Mouse (Mus musculus): ENCODE measurements around the gene Smdt1. TPM values are rescaled to one million over a fixed set of nuclear protein-coding genes. Genes with fewer than 3 reads are reported as not detected.

Gene Smdt1
- polyA plus RNA-seq, 1 experiment from 2014 or later: 233 TPM

DNA sequence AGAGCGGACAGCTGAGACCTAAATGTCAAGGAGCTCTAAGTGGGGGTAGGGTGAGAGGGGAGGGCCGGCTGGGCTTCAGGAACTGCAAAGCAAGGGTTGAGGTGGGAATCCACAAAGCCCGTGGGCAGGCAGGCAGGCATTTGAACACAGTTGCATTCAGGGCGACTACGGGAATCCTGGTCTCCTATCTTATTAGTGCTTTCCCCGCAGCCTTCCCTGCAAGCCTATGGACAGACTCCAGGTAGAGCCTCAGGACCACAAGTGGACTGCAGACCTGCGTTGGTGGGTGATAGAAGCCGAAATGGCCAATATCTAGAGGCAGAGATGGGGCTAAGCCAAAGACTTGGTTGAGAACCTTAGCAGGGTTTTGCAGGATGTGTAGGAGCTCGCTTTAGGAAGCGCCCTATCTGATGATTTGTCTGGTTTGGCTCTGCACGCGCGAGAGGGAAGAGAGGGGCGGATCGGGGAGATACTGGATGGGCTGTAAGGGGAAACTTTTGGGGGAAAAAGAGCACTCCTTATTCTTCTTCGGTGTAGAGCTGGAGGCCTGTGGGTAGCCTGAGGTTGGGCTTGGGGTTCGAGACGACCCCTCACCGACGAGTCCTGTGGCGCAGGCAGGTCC, 1.8 kb downstream of the Smdt1 start:
- Histone ChIP-seq H3K9ac (ENCODE audit: low read depth, low read length) (peak overlapping the region; percentile 96), H3K4me2 (peak overlapping the region; percentile 97), H3K9me3 (ENCODE audit: control insufficient read depth, low read length) (no peaks in the 10 kb centered on the region), H3K27ac (ENCODE audit: low read depth, low read length) (peak overlapping the region; percentile 99), H3K4me3 (ENCODE audit: low read depth, low read length) (peak overlapping the region; percentile 72), H3K4me1 (replicated peaks; ENCODE audit: control insufficient read depth, insufficient read depth, low read length) (peaks cover 76% of the 10 kb centered on the region), H3K27me3 (replicated peaks; ENCODE audit: control insufficient read depth, insufficient read depth, low read length) (no peaks in the 10 kb centered on the region), H3K36me3 (ENCODE audit: control insufficient read depth, insufficient read depth, low read length) (peaks cover 8% of the 10 kb centered on the region; the same call in 1 of the 2 replicates)
- DNase-seq (ENCODE audit: low spot score) (no peak), ATAC-seq (replicated peaks; ENCODE audit: low FRiP score) (no peak)
- WGBS: 20% methylated on average over 21 of the region's 21 CpGs

DNA sequence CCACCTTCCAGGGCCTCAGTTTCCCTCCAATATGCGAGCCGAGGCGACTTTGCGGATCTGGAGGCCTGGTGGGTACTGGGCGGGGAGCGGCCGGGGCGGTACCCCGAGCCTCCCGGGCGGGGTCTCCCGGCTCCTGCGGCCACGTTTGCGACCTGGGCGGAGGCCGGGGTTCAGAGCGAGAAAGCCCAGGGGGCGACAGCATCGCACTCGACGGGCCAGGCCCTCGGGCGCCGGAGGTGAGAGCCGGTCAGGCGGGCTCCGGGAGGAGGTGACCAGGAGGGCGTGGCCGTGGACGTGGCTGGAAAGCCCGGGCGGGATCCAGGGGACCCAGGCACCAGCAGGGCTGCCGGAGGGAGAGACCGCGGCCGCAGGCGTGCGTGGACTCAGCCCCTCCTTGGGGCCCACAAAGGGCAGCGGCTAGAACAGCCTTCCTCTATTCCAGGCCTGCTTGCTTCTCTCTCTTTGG, 2.3 kb downstream of the Smdt1 start:
- peak overlapping the region; percentile 96 for H3K9ac ChIP-seq (ENCODE audit: low read depth, low read length)
- peaks cover 8% of the 10 kb centered on the region; the same call in 1 of the 2 replicates for H3K36me3 ChIP-seq (ENCODE audit: control insufficient read depth, insufficient read depth, low read length)
- DNase-seq (ENCODE audit: low spot score) (peak; percentile 78), ATAC-seq (replicated peaks; ENCODE audit: low FRiP score) (peak; percentile 35)
- 2% methylated on average over 39 of the region's 40 CpGs for WGBS
- H3K4me1 ChIP-seq (replicated peaks; ENCODE audit: control insufficient read depth, insufficient read depth, low read length): peaks cover 76% of the 10 kb centered on the region
- peak overlapping the region; percentile 97 for H3K4me2 ChIP-seq
- H3K9me3 ChIP-seq (ENCODE audit: control insufficient read depth, low read length): no peaks in the 10 kb centered on the region
- H3K27ac ChIP-seq (ENCODE audit: low read depth, low read length): peak overlapping the region; percentile 99
- H3K4me3 ChIP-seq (ENCODE audit: low read depth, low read length): peak overlapping the region; percentile 72
- H3K27me3 ChIP-seq (replicated peaks; ENCODE audit: control insufficient read depth, insufficient read depth, low read length): no peaks in the 10 kb centered on the region

DNA sequence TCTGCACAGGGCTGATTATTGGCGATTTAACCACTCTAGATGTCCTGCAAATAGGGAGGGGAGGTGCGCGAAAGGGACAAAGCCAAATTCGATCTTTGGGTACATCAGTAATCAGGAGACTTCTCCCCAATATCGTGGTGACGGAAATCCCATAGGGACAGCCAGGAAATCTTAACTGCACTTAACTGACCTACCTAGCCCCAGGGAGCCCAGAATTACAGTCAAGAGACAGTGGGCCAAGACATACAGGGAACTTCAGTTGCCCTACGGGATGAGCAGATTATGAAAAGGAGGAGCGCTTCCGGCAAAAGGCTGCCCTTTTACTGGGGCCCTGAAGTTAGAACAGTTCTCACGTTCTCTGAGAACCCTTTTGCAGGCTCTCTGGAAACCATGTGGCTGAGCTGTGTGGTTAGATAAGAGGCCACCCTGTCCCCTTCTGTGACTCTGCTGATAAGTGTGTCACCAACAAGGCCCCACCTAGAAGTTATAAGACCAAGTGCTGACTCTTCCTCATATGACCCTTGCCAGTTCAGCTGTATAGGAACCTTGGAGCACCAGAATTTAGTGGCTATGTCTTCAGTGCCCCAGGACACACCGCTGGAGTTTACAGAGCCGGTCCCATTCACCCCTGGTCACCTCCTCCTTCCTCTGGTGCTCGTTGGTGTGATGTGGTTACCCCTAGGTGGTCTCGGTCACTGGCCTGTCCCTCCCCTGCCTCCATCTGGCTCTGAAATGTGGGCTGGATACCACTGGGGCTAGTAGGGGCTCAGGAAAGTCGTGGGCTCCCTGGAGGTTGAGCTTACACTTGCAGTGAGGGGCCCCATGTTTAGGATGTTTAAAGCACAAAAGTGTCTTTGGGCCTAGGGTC, 3.1 kb downstream of the Smdt1 start:
- peak; percentile 71 for ATAC-seq (replicated peaks; ENCODE audit: low FRiP score)
- Histone ChIP-seq H3K9me3 (ENCODE audit: control insufficient read depth, low read length) (no peaks in the 10 kb centered on the region), H3K9ac (ENCODE audit: low read depth, low read length) (peak overlapping the region; percentile 96), H3K27me3 (replicated peaks; ENCODE audit: control insufficient read depth, insufficient read depth, low read length) (no peaks in the 10 kb centered on the region), H3K4me1 (replicated peaks; ENCODE audit: control insufficient read depth, insufficient read depth, low read length) (peaks cover 77% of the 10 kb centered on the region), H3K4me3 (ENCODE audit: low read depth, low read length) (peak overlapping the region; percentile 72), H3K27ac (ENCODE audit: low read depth, low read length) (peak overlapping the region; percentile 99), H3K36me3 (ENCODE audit: control insufficient read depth, insufficient read depth, low read length) (peaks cover 8% of the 10 kb centered on the region; the same call in 1 of the 2 replicates), H3K4me2 (peak overlapping the region; percentile 97)
- peak; percentile 68 for DNase-seq (ENCODE audit: low spot score)
- WGBS: 22% methylated on average over 15 of the region's 15 CpGs

DNA sequence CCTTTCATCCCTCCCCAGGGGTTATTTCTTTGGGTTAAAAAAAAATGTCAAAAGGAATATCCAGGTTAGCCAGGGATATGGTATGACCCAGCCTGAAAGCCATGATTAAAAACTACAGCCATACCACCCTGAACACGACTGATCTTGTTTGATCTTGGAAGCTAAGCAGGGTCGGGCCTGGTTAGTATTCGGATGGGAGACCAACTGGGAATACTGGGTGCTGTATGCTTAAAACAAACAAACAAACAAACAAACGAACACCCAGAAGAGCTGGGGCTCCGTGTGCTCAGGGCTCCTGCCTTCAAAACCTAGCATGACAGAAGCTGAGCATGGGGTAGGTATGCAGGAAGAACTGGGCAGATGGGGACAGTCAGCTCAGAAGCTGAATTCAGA, 3.8 kb downstream of the Smdt1 start:
- peak overlapping the region; percentile 97 for H3K4me2 ChIP-seq
- peaks cover 78% of the 10 kb centered on the region for H3K4me1 ChIP-seq (replicated peaks; ENCODE audit: control insufficient read depth, insufficient read depth, low read length)
- H3K27ac ChIP-seq (ENCODE audit: low read depth, low read length): peak overlapping the region; percentile 99
- peaks cover 8% of the 10 kb centered on the region; the same call in 1 of the 2 replicates for H3K36me3 ChIP-seq (ENCODE audit: control insufficient read depth, insufficient read depth, low read length)
- WGBS: 52% methylated on average over 5 of the region's 5 CpGs
- H3K27me3 ChIP-seq (replicated peaks; ENCODE audit: control insufficient read depth, insufficient read depth, low read length): no peaks in the 10 kb centered on the region
- ATAC-seq (replicated peaks; ENCODE audit: low FRiP score): no peak
- peak overlapping the region; percentile 72 for H3K4me3 ChIP-seq (ENCODE audit: low read depth, low read length)
- peak overlapping the region; percentile 96 for H3K9ac ChIP-seq (ENCODE audit: low read depth, low read length)
- no peaks in the 10 kb centered on the region for H3K9me3 ChIP-seq (ENCODE audit: control insufficient read depth, low read length)
- no peak for DNase-seq (ENCODE audit: low spot score)

DNA sequence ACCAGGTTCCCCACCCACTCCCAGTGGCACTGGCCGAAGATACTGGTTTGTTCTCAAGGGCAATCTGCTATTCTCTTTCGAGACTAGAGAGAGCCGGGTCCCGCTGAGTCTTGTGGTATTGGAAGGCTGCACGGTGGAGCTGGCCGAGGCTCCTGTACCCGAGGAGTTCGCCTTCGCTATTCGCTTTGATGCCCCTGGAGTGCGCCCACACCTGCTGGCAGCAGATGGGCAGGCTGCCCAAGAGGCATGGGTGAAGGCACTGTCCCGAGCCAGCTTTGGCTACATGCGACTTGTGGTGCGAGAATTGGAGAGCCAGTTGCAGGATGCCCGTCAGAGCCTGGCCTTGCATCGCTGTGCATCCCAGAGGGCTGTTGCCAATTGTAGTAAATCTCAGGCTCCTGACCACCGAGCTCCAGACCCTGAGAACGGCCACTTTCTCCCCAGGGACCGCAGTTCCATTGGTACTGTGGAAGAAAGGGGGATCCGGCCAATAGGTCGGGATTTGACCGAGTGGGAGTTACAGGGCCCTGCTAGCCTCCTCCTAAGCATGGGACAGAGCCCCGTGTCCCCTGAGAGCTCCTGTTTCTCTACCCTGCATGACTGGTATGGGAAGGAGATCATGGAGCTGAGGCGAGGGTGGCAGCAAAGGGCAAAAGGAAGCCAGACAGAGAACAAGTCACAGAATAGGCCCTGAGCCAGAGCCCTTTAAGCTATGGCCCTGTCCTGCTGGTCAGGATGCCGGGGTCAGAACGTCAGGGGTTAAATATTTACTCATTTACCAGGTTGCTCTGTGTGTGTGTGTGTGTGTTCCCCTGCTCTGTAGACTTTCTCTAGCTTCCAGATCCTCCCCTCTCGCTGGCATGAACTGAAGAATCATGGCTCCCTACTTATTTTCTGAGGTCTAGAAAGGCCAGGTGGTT, 4.9 kb downstream of the Smdt1 start:
- no peaks in the 10 kb centered on the region for H3K9me3 ChIP-seq (ENCODE audit: control insufficient read depth, low read length)
- peak overlapping the region; percentile 96; the same call in 1 of the 2 replicates for H3K9ac ChIP-seq (ENCODE audit: low read depth, low read length)
- DNase-seq (ENCODE audit: low spot score) (no peak), ATAC-seq (replicated peaks; ENCODE audit: low FRiP score) (no peak)
- peak overlapping the region; percentile 19 for H3K4me3 ChIP-seq (ENCODE audit: low read depth, low read length)
- peak overlapping the region; percentile 97 for H3K4me2 ChIP-seq
- peaks cover 13% of the 10 kb centered on the region for H3K36me3 ChIP-seq (ENCODE audit: control insufficient read depth, insufficient read depth, low read length)
- no peaks in the 10 kb centered on the region for H3K27me3 ChIP-seq (replicated peaks; ENCODE audit: control insufficient read depth, insufficient read depth, low read length)
- peak overlapping the region; percentile 99 for H3K27ac ChIP-seq (ENCODE audit: low read depth, low read length)
- WGBS: 88% methylated on average over 27 of the region's 27 CpGs
- H3K4me1 ChIP-seq (replicated peaks; ENCODE audit: control insufficient read depth, insufficient read depth, low read length): peaks cover 75% of the 10 kb centered on the region

DNA sequence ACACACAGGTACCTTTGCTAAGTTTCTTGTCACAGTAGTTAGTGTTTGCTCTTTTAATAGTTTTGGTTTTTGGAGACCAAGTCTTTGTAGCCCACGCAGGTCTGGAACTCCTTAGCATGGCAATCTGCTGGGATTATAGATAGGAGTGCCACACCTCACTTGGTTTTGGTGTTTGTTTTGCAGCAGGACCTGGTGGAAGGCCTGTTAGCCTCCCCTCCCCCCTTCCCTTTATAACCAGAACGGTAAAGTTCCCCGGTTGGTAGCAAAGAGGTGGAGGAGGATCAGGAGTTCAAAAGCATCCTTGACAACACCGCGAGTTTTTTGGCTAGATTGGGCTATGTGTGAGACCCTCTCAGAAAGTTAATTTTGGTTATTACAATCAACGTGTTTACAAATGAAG, 6.2 kb downstream of the Smdt1 start:
- Histone ChIP-seq H3K27ac (ENCODE audit: low read depth, low read length) (peak overlapping the region; percentile 70), H3K36me3 (ENCODE audit: control insufficient read depth, insufficient read depth, low read length) (peaks cover 26% of the 10 kb centered on the region), H3K4me3 (ENCODE audit: low read depth, low read length) (no peak overlapping the region), H3K9me3 (ENCODE audit: control insufficient read depth, low read length) (no peaks in the 10 kb centered on the region), H3K27me3 (replicated peaks; ENCODE audit: control insufficient read depth, insufficient read depth, low read length) (no peaks in the 10 kb centered on the region), H3K4me1 (replicated peaks; ENCODE audit: control insufficient read depth, insufficient read depth, low read length) (peaks cover 70% of the 10 kb centered on the region), H3K9ac (ENCODE audit: low read depth, low read length) (peak overlapping the region; percentile 50), H3K4me2 (peak overlapping the region; percentile 97)
- DNase-seq (ENCODE audit: low spot score) (no peak), ATAC-seq (replicated peaks; ENCODE audit: low FRiP score) (no peak)
- 69% methylated on average over 6 of the region's 6 CpGs for WGBS

DNA sequence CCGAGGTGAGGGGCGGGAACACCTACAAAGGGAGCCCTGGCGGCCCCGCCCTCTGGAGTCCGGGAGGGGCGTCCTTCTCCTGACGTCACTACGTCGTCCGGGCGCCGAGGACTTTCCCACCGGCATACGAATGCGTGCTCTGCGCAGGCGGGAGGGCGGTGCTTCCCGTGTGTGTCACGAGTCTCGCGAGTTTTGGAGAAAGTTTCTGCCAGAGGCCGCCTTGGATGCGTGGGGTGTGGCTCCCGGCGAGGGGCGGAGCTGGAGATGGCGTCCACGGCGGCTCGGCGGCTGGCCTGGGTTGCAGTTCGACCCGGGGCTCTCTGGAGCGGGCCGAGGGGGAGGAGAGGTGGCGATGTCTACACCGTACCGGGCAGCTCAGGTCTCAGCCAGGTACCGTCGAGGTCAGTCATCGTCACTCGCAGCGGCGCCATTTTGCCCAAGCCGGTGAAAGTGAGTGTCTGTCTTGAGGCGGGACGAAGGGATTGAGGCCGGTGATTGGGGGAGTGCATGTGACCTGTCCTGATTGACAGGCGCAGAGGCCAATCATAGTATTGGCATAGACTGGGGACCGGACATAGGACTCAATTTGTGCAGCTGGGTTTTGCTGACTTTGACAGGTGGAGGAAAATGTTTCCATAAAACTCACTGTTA, 7.2 kb downstream of the Smdt1 start:
- H3K27me3 ChIP-seq (replicated peaks; ENCODE audit: control insufficient read depth, insufficient read depth, low read length): no peaks in the 10 kb centered on the region
- H3K9ac ChIP-seq (ENCODE audit: low read depth, low read length): peak overlapping the region; percentile 82
- H3K4me1 ChIP-seq (replicated peaks; ENCODE audit: control insufficient read depth, insufficient read depth, low read length): peaks cover 62% of the 10 kb centered on the region
- peak overlapping the region; percentile 69 for H3K4me3 ChIP-seq (ENCODE audit: low read depth, low read length)
- peak overlapping the region; percentile 89 for H3K27ac ChIP-seq (ENCODE audit: low read depth, low read length)
- H3K36me3 ChIP-seq (ENCODE audit: control insufficient read depth, insufficient read depth, low read length): peaks cover 26% of the 10 kb centered on the region
- WGBS: 0% methylated on average over 51 of the region's 51 CpGs
- ATAC-seq (replicated peaks; ENCODE audit: low FRiP score) (peak; percentile 89), DNase-seq (ENCODE audit: low spot score) (peak; percentile 98)
- H3K9me3 ChIP-seq (ENCODE audit: control insufficient read depth, low read length): no peaks in the 10 kb centered on the region
- H3K4me2 ChIP-seq: peak overlapping the region; percentile 99
